ENCODE assay signal across 8 mouse cellular contexts in genomic region chr3:35937345-35937744, GRCm38 (mm10). TPM values are rescaled to one million over a fixed set of nuclear protein-coding genes. Genes with fewer than 3 reads are reported as not detected.
DNase-seq lines count a peak whose midpoint lies in the region; ATAC-seq and TF ChIP-seq lines count a peak whose summit lies in the region.

Gene Dcun1d1 (minus strand): TSS chr3:35937445.

- no peak within 1 kb of the TSS for H3K4me3 ChIP-seq in gastrocnemius, adult 2 months
- H3K4me3 ChIP-seq in hindbrain, postnatal 0 days (ENCODE audit: low read length) = no peak within 1 kb of the TSS

- no peaks in the 10 kb centered on the region for H3K9me3 ChIP-seq in hindbrain, postnatal 0 days (ENCODE audit: low read length)

- H3K4me2 ChIP-seq in hindbrain, postnatal 0 days (ENCODE audit: low read depth, low read length) = no peak within 1 kb of the TSS

- H3K9ac ChIP-seq in hindbrain, postnatal 0 days (replicated peaks; ENCODE audit: low read length) = no peak within 1 kb of the TSS

- DNase-seq in adrenal gland, adult 18-20 months (ENCODE audit: low spot score in 2 of 2) = no peak
- no peak for DNase-seq in adrenal gland, adult (ENCODE audit: inconsistent age in 2 of 2, low spot score in 1 of 2)
- no peak for DNase-seq in adrenal gland, adult 8-10 months
- DNase-seq in gastrocnemius, adult 2 months = no peak
- DNase-seq in hindbrain, postnatal 0 days (ENCODE audit: low spot score) = no peak
- no peak for DNase-seq in MN1 (ENCODE audit: low spot score)
- no peak for DNase-seq in spleen, adult 12 weeks (ENCODE audit: low spot score)

- WGBS in hindbrain, postnatal 0 days = 93% methylated on average over 6 of the region's 6 CpGs

- ATAC-seq in hindbrain, postnatal 0 days = no peak
- no peak for ATAC-seq in megakaryocyte, adult 5-6 weeks (ENCODE audit: poor library complexity, severe bottlenecking)

- H3K36me3 ChIP-seq in hindbrain, postnatal 0 days (ENCODE audit: insufficient read depth, low read length) = no peaks in the 10 kb centered on the region

- peaks cover 7% of the 10 kb centered on the region; the same call in 1 of the 2 replicates for H3K4me1 ChIP-seq in hindbrain, postnatal 0 days (ENCODE audit: insufficient read depth, low read length)

- intact Hi-C loops in gastrocnemius, adult 2 months (cut with DNase I) = no loop called here

- no peak within 1 kb of the TSS for H3K27ac ChIP-seq in gastrocnemius, adult 2 months
- no peak within 1 kb of the TSS for H3K27ac ChIP-seq in hindbrain, postnatal 0 days

- no peaks in the 10 kb centered on the region for H3K27me3 ChIP-seq in hindbrain, postnatal 0 days (ENCODE audit: insufficient read depth, low read length)

- TF ChIP-seq CTCF in gastrocnemius, adult 2 months (IDR thresholded peaks at IDR 0.05) = no peak
- no peak for TF ChIP-seq CTCF in hindbrain, postnatal 0 days (IDR thresholded peaks at IDR 0.05; ENCODE audit: low read depth)

RNA-seq across cellular contexts. Expression of gene Dcun1d1, which starts in this region (rescaled TPM):
- total RNA-seq in adrenal gland, adult 18-20 months (2021) = 10 to 100 TPM; 55.9 to 72.4 TPM
- total RNA-seq in adrenal gland, adult 8-10 months (2022) = 10 to 100 TPM; 74.5 to 85.3 (median 77.8) TPM
- total RNA-seq in gastrocnemius, adult 2 months (2021) = 10 to 100 TPM; 68.2 to 85.6 TPM
- total RNA-seq in hindbrain, postnatal 0 days (2014; rRNA removed) = 36.6 and 37.0 TPM in 2 replicates
- 107 and 110 TPM in 2 replicates for polyA plus RNA-seq in hindbrain, postnatal 0 days (2015; fragmentation: Nextera tagmentation; extraction: Ambion mirVana)
- 131 and 137 TPM in 2 replicates for total RNA-seq in megakaryocyte, adult 5-6 weeks (2015)
- 154 and 189 TPM in 2 replicates for total RNA-seq in megakaryocyte, adult 5-6 weeks (2017)
